Mouse (Mus musculus): Measurements from ENCODE around the gene Icos. TPM values are rescaled to one million over a fixed set of nuclear protein-coding genes. Genes with fewer than 3 reads are reported as not detected.

Gene Icos
- polyA plus RNA-seq, 1 experiment from 2014 or later = 0.55 TPM

- ATAC-seq (ENCODE audit: insufficient read depth, low FRiP score, low read depth) = no peak
- no peak overlapping the region for H3K27ac ChIP-seq
- H3K9ac ChIP-seq = no peak overlapping the region
- H3K9me3 ChIP-seq = no peaks in the 10 kb centered on the region
- no peaks in the 10 kb centered on the region for H3K27me3 ChIP-seq (replicated peaks)
- H3K4me3 ChIP-seq (replicated peaks) = no peak overlapping the region
- no peaks in the 10 kb centered on the region for H3K4me1 ChIP-seq
- 66% methylated on average over 2 of the region's 2 CpGs for WGBS
- H3K36me3 ChIP-seq = no peaks in the 10 kb centered on the region
- H3K4me2 ChIP-seq = no peak overlapping the region
Observed at GRCm38 (mm10) chr1:61006229-61006628, 28.5 kb downstream of the Icos start.

DNA sequence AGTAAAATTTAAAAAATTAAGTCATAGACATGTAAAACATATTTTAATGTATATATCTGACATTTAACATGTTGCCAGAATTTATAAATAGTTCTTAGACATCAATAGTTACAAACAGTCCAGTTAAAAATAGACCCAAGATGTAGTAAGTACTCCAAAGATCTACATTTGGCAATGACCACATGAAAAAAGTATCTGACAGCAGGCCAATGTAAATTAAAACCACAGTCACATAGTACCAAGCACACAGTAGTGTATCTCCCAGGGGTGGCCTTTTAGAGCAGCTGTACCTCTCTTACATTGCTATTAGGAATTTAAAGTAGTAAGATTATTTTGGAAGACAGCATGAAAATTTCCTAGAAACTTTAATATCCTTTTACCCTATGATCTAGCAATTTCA is 29.8 kb downstream of the Icos start:
- no peak overlapping the region for H3K27ac ChIP-seq
- no peak for ATAC-seq (ENCODE audit: insufficient read depth, low FRiP score, low read depth)
- no peaks in the 10 kb centered on the region for H3K27me3 ChIP-seq (replicated peaks)
- no peak overlapping the region for H3K9ac ChIP-seq
- no peaks in the 10 kb centered on the region for H3K9me3 ChIP-seq
- no peaks in the 10 kb centered on the region for H3K4me1 ChIP-seq
- H3K4me3 ChIP-seq (replicated peaks) = no peak overlapping the region
- H3K4me2 ChIP-seq = no peak overlapping the region
- H3K36me3 ChIP-seq = no peaks in the 10 kb centered on the region

GRCm38 (mm10) chr1:61016578-61017118 is 38.9 kb downstream of the Icos start:
- no peaks in the 10 kb centered on the region for H3K9me3 ChIP-seq
- H3K4me1 ChIP-seq = no peaks in the 10 kb centered on the region
- H3K36me3 ChIP-seq = no peaks in the 10 kb centered on the region
- H3K4me3 ChIP-seq (replicated peaks) = no peak overlapping the region
- H3K4me2 ChIP-seq = no peak overlapping the region
- WGBS = 69% methylated on average over 1 of the region's 1 CpGs
- H3K9ac ChIP-seq = no peak overlapping the region
- ATAC-seq (ENCODE audit: insufficient read depth, low FRiP score, low read depth) = no peak
- H3K27me3 ChIP-seq (replicated peaks) = no peaks in the 10 kb centered on the region
- H3K27ac ChIP-seq = no peak overlapping the region

DNA sequence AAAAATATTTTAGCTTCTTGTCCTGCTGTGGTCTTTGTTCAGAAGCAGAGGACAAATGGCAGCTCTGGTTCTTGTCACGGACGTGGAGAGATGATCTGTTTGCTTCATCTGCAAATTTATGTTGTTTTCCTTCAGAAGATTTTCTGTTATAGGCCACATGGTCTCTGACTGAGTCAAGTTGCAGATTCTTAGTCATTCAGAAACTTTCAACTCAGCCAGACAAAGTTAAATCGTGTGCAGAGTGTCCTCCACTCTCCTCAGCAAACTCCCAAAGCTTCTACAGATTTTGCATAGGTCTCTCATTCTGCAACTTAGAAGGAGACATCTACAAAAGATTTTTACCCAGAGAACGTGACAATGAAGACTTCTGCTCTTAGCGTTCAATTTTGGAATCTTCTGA is 49.0 kb downstream of the Icos start:
- ATAC-seq (ENCODE audit: insufficient read depth, low FRiP score, low read depth) = no peak
- Histone ChIP-seq H3K27ac (no peak overlapping the region), H3K9me3 (no peaks in the 10 kb centered on the region), H3K4me2 (no peak overlapping the region), H3K4me3 (replicated peaks) (no peak overlapping the region), H3K27me3 (replicated peaks) (no peaks in the 10 kb centered on the region), H3K4me1 (no peaks in the 10 kb centered on the region), H3K36me3 (no peaks in the 10 kb centered on the region), H3K9ac (no peak overlapping the region)
- WGBS = 58% methylated on average over 5 of the region's 5 CpGs

DNA sequence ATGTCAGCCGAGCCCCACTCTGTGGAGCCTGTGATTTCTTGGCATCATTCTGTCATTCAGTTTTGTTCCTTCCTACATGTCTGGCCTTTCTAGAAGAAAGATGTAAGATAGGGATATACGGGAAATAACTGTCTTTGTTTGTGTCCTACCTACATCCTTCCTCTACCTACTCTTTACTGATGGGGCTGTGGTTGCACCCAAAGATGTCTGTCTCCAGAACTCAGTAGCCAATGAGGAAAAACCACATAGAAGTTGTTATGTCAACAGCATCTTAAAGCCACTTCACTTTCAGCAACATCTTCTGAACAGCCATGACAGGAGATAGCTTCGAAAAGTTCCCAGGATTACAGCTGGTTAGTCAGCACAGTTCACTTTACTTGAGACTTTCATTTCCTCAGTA is 49.8 kb downstream of the Icos start:
- Histone ChIP-seq H3K4me3 (replicated peaks) (no peak overlapping the region), H3K9ac (no peak overlapping the region), H3K4me2 (no peak overlapping the region), H3K4me1 (no peaks in the 10 kb centered on the region), H3K27ac (no peak overlapping the region), H3K9me3 (no peaks in the 10 kb centered on the region), H3K36me3 (no peaks in the 10 kb centered on the region), H3K27me3 (replicated peaks) (no peaks in the 10 kb centered on the region)
- ATAC-seq (ENCODE audit: insufficient read depth, low FRiP score, low read depth) = no peak
- WGBS = 89% methylated on average over 3 of the region's 3 CpGs

DNA sequence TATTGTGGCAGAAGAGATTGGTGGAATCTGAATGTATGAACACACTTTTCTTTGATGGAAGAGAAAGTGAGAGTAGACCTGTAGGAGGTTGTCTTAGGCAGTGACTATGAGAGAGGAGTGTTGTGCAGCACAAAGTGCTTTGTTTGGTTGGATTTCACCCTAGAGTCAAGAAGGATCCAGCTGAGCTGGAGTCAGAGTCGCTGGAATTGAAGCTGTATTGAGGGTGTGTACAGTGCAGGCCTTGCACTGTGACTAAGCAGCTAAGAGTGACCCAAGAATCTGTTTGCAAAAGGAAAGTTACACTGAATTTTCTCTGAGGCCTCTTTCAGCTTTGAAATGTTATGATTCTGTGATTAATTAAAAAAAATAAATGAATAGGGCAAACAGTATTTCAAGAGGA is 52.2 kb downstream of the Icos start:
- Histone ChIP-seq H3K4me3 (replicated peaks) (no peak overlapping the region), H3K9me3 (no peaks in the 10 kb centered on the region), H3K4me2 (no peak overlapping the region), H3K9ac (no peak overlapping the region), H3K4me1 (no peaks in the 10 kb centered on the region), H3K27ac (no peak overlapping the region), H3K27me3 (replicated peaks) (no peaks in the 10 kb centered on the region), H3K36me3 (no peaks in the 10 kb centered on the region)
- ATAC-seq (ENCODE audit: insufficient read depth, low FRiP score, low read depth) = no peak
- 28% methylated on average over 1 of the region's 1 CpGs for WGBS

DNA sequence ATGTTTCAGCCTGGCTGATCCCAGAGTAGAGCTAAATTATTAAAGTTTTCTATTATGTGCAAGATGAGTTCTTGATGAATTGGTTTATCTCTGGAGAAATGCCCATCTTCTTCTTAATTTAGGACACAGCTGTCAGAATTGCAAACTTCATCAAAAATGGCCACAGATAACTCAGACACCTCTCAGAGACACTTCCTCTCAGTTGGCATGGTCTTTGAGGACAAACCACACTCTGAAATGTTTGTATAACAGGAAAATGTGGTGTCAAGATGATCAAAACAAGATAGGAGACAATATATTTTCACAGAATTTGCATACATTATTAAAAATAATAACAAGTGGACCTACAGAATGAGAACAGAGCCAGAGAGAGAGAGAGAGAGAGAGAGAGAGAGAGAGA is 52.8 kb downstream of the Icos start:
- Histone ChIP-seq H3K4me3 (replicated peaks) (no peak overlapping the region), H3K9ac (no peak overlapping the region), H3K4me2 (no peak overlapping the region), H3K4me1 (no peaks in the 10 kb centered on the region), H3K9me3 (no peaks in the 10 kb centered on the region), H3K27me3 (replicated peaks) (no peaks in the 10 kb centered on the region), H3K36me3 (no peaks in the 10 kb centered on the region), H3K27ac (no peak overlapping the region)
- ATAC-seq (ENCODE audit: insufficient read depth, low FRiP score, low read depth) = no peak

GRCm38 (mm10) chr1:61035270-61035669 is 57.5 kb downstream of the Icos start:
- H3K4me2 ChIP-seq = no peak overlapping the region
- no peaks in the 10 kb centered on the region for H3K36me3 ChIP-seq
- no peak overlapping the region for H3K4me3 ChIP-seq (replicated peaks)
- ATAC-seq (ENCODE audit: insufficient read depth, low FRiP score, low read depth) = no peak
- H3K27me3 ChIP-seq (replicated peaks) = no peaks in the 10 kb centered on the region
- no peaks in the 10 kb centered on the region for H3K9me3 ChIP-seq
- no peaks in the 10 kb centered on the region for H3K4me1 ChIP-seq
- WGBS = 70% methylated on average over 1 of the region's 1 CpGs
- no peak overlapping the region for H3K9ac ChIP-seq
- H3K27ac ChIP-seq = no peak overlapping the region

GRCm38 (mm10) chr1:61038223-61038622 is 60.5 kb downstream of the Icos start:
- Histone ChIP-seq H3K4me3 (replicated peaks) (no peak overlapping the region), H3K4me2 (no peak overlapping the region), H3K9me3 (no peaks in the 10 kb centered on the region), H3K36me3 (no peaks in the 10 kb centered on the region), H3K9ac (no peak overlapping the region), H3K4me1 (no peaks in the 10 kb centered on the region), H3K27me3 (replicated peaks) (no peaks in the 10 kb centered on the region), H3K27ac (no peak overlapping the region)
- no peak for ATAC-seq (ENCODE audit: insufficient read depth, low FRiP score, low read depth)
- WGBS = 61% methylated on average over 4 of the region's 4 CpGs

DNA sequence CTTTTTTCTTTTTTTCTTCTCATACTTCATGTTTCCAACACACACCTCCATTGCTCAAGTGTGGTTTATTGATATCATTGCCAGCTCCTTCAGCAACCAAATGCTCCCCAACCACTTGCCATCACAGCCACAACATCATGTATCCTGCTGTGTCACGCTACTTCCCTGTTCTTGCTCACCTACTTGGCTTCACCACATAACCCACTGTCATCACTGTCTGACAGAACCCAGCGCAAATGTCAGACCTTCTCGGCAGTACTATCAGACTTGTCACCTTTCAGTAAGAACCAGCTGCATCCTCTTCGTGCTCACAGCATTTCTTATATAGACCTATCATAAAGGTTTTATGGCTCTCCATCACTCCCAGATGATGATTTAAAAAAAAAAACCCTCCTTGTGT is 61.6 kb downstream of the Icos start:
- H3K9me3 ChIP-seq = no peaks in the 10 kb centered on the region
- H3K27me3 ChIP-seq (replicated peaks) = no peaks in the 10 kb centered on the region
- H3K4me2 ChIP-seq = no peak overlapping the region
- 79% methylated on average over 4 of the region's 4 CpGs for WGBS
- H3K4me1 ChIP-seq = no peaks in the 10 kb centered on the region
- no peak overlapping the region for H3K27ac ChIP-seq
- no peak overlapping the region for H3K4me3 ChIP-seq (replicated peaks)
- no peaks in the 10 kb centered on the region for H3K36me3 ChIP-seq
- no peak for ATAC-seq (ENCODE audit: insufficient read depth, low FRiP score, low read depth)
- no peak overlapping the region for H3K9ac ChIP-seq

DNA sequence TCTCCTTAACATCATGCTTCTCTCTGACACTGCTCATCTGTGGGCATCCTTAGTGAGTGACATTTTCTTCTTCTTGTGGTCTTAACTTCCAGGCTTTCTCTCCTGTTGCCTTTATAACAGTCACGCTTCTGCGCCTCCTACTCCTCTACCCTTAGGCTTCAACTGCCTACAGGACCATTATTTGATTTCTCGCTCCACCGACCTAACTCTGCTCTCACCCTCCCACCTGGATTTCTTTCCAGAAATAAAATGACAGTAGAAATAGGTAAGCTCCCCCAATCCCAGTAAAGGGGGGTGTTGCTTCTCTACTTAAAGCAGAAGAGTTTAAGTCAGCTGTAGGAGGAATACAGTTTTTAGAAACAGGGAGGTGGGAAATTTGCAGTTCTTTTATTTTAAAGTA is 62.7 kb downstream of the Icos start:
- WGBS = 90% methylated on average over 4 of the region's 4 CpGs
- no peaks in the 10 kb centered on the region for H3K36me3 ChIP-seq
- no peak overlapping the region for H3K9ac ChIP-seq
- ATAC-seq (ENCODE audit: insufficient read depth, low FRiP score, low read depth) = no peak
- H3K4me3 ChIP-seq (replicated peaks) = no peak overlapping the region
- no peaks in the 10 kb centered on the region for H3K27me3 ChIP-seq (replicated peaks)
- no peaks in the 10 kb centered on the region for H3K9me3 ChIP-seq
- H3K27ac ChIP-seq = no peak overlapping the region
- no peaks in the 10 kb centered on the region for H3K4me1 ChIP-seq
- no peak overlapping the region for H3K4me2 ChIP-seq

GRCm38 (mm10) chr1:61042842-61043241 is 65.1 kb downstream of the Icos start:
- Histone ChIP-seq H3K4me2 (no peak overlapping the region), H3K27ac (no peak overlapping the region), H3K9ac (no peak overlapping the region), H3K9me3 (no peaks in the 10 kb centered on the region), H3K36me3 (no peaks in the 10 kb centered on the region), H3K27me3 (replicated peaks) (no peaks in the 10 kb centered on the region), H3K4me1 (no peaks in the 10 kb centered on the region), H3K4me3 (replicated peaks) (no peak overlapping the region)
- WGBS = 62% methylated on average over 2 of the region's 2 CpGs
- no peak for ATAC-seq (ENCODE audit: insufficient read depth, low FRiP score, low read depth)

GRCm38 (mm10) chr1:61046055-61046705 is 68.5 kb downstream of the Icos start:
- H3K36me3 ChIP-seq = no peaks in the 10 kb centered on the region
- H3K27me3 ChIP-seq (replicated peaks) = no peaks in the 10 kb centered on the region
- WGBS = 79% methylated on average over 3 of the region's 3 CpGs
- no peak overlapping the region for H3K4me2 ChIP-seq
- no peak for ATAC-seq (ENCODE audit: insufficient read depth, low FRiP score, low read depth)
- H3K9ac ChIP-seq = no peak overlapping the region
- H3K4me3 ChIP-seq (replicated peaks) = no peak overlapping the region
- H3K27ac ChIP-seq = no peak overlapping the region
- H3K4me1 ChIP-seq = no peaks in the 10 kb centered on the region
- H3K9me3 ChIP-seq = no peaks in the 10 kb centered on the region
